Comparison of ENCODE assay signal across 14 mouse cellular contexts in the genomic region with DNA sequence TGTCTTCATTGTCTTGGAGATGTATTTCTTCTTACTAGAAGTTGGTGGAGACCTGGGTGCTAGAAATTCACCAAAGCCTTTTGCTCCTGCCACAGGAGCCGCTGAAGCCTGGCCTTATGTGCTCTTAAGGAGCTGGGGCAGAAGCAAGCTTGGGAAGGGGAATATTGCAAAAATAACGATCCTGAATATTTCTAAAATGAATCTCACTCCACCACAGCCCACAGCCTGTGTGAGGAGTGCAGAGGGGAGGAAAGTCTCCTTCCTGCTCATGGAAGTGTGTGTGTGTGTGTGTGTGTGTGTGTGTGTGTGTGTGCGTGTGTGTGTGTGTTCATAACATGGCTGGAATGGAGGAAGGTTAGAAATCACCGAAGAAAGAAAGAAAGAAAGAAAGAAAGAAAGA. TPM values are rescaled to one million over a fixed set of nuclear protein-coding genes. Genes with fewer than 3 reads are reported as not detected.
DNase-seq lines count a peak whose midpoint lies in the region; ATAC-seq and TF ChIP-seq lines count a peak whose summit lies in the region.
"Had no signal": no experiment of that assay in that cellular context is flagged by ENCODE, and none has a peak within 500 bp of the region (broad histone marks: within the 10 kb centered on the region; RNA-seq: fewer than 3 reads in every experiment).

No protein-coding gene starts in this region.

- H3K4me1 ChIP-seq in forebrain, embryonic 11.5 days (replicated peaks; ENCODE audit: control insufficient read depth, insufficient read depth, low read length) = peaks cover 7% of the 10 kb centered on the region; the same call in 1 of the 2 replicates
- peaks cover 5% of the 10 kb centered on the region for H3K4me1 ChIP-seq in forebrain, embryonic 13.5 days
- peaks cover 8% of the 10 kb centered on the region for H3K4me1 ChIP-seq in kidney, postnatal 0 days (replicated peaks; ENCODE audit: insufficient read depth, low read length)
- peaks cover 13% of the 10 kb centered on the region for H3K4me1 ChIP-seq in heart, embryonic 16.5 days (ENCODE audit: control insufficient read depth, insufficient read depth, low read length)
- H3K4me1 ChIP-seq in stomach, embryonic 15.5 days = 0 out of 2 replicates have a peak, but pooled peaks cover 11% of the 10 kb centered on the region
- H3K4me1 ChIP-seq: liver, embryonic 15.5 days; megakaryocyte, embryonic 14.5 days had no signal

- no peaks in the 10 kb centered on the region for H3K36me3 ChIP-seq in forebrain, embryonic 11.5 days (ENCODE audit: control insufficient read depth, insufficient read depth, low read length)
- H3K36me3 ChIP-seq in forebrain, embryonic 13.5 days (ENCODE audit: poor library complexity, severe bottlenecking) = no peaks in the 10 kb centered on the region
- H3K36me3 ChIP-seq in kidney, postnatal 0 days (ENCODE audit: insufficient read depth, low read length) = no peaks in the 10 kb centered on the region
- H3K36me3 ChIP-seq in heart, embryonic 16.5 days (ENCODE audit: control insufficient read depth, insufficient read depth) = no peaks in the 10 kb centered on the region
- H3K36me3 ChIP-seq in stomach, embryonic 15.5 days = no peaks in the 10 kb centered on the region
- H3K36me3 ChIP-seq: liver, embryonic 15.5 days had no signal

- H3K27ac ChIP-seq in forebrain, embryonic 11.5 days (ENCODE audit: low read depth, low read length) = no peak overlapping the region
- H3K27ac ChIP-seq in forebrain, embryonic 13.5 days = no peak overlapping the region
- 0 out of 2 replicates have a peak overlapping the region, but pooled peaks have one; percentile 14 for H3K27ac ChIP-seq in kidney, postnatal 0 days
- peak overlapping the region; percentile 93 for H3K27ac ChIP-seq in heart, embryonic 16.5 days (ENCODE audit: low read length)
- H3K27ac ChIP-seq in stomach, embryonic 15.5 days = peak overlapping the region; percentile 81; the same call in 1 of the 2 replicates
- H3K27ac ChIP-seq: liver, embryonic 15.5 days had no signal

- TF ChIP-seq CTCF in kidney, postnatal 0 days (IDR thresholded peaks at IDR 0.05; ENCODE audit: low read depth) = no peak

- no peak overlapping the region for H3K4me3 ChIP-seq in forebrain, embryonic 11.5 days (ENCODE audit: low read depth, low read length)
- no peak overlapping the region for H3K4me3 ChIP-seq in forebrain, embryonic 13.5 days
- no peak overlapping the region for H3K4me3 ChIP-seq in kidney, postnatal 0 days (replicated peaks; ENCODE audit: low read depth, low read length)
- H3K4me3 ChIP-seq in heart, embryonic 16.5 days (ENCODE audit: low read length) = peak overlapping the region; percentile 67
- H3K4me3 ChIP-seq in stomach, embryonic 15.5 days (replicated peaks) = no peak overlapping the region
- H3K4me3 ChIP-seq: erythroblast, embryonic 14.5 days; liver, embryonic 15.5 days; megakaryocyte, embryonic 14.5 days had no signal

- H3K9me3 ChIP-seq in forebrain, embryonic 11.5 days (ENCODE audit: control insufficient read depth, low read length) = no peaks in the 10 kb centered on the region
- H3K9me3 ChIP-seq in forebrain, embryonic 13.5 days (replicated peaks) = no peaks in the 10 kb centered on the region
- H3K9me3 ChIP-seq in kidney, postnatal 0 days (replicated peaks; ENCODE audit: low read length) = no peaks in the 10 kb centered on the region
- no peaks in the 10 kb centered on the region for H3K9me3 ChIP-seq in heart, embryonic 16.5 days (replicated peaks; ENCODE audit: control insufficient read depth, low read length)
- H3K9me3 ChIP-seq in stomach, embryonic 15.5 days = no peaks in the 10 kb centered on the region
- H3K9me3 ChIP-seq: liver, embryonic 15.5 days; megakaryocyte, embryonic 14.5 days had no signal

- H3K27me3 ChIP-seq in forebrain, embryonic 11.5 days (ENCODE audit: control insufficient read depth, insufficient read depth, low read length) = no peaks in the 10 kb centered on the region
- no peaks in the 10 kb centered on the region for H3K27me3 ChIP-seq in forebrain, embryonic 13.5 days
- no peaks in the 10 kb centered on the region for H3K27me3 ChIP-seq in kidney, postnatal 0 days (ENCODE audit: insufficient read depth, low read length)
- no peaks in the 10 kb centered on the region for H3K27me3 ChIP-seq in heart, embryonic 16.5 days (ENCODE audit: control insufficient read depth, insufficient read depth, low read length)
- no peaks in the 10 kb centered on the region for H3K27me3 ChIP-seq in stomach, embryonic 15.5 days (replicated peaks)

- 85% methylated on average over 4 of the region's 4 CpGs for WGBS in forebrain, embryonic 11.5 days
- WGBS in forebrain, embryonic 13.5 days = 83% methylated on average over 4 of the region's 4 CpGs
- 63% methylated on average over 4 of the region's 4 CpGs for WGBS in kidney, postnatal 0 days
- WGBS in heart, embryonic 16.5 days = 58% methylated on average over 4 of the region's 4 CpGs
- WGBS in stomach, embryonic 15.5 days = 70% methylated on average over 4 of the region's 4 CpGs

- peak; percentile 22 for DNase-seq in forebrain, embryonic 11.5 days (ENCODE audit: low spot score)
- DNase-seq in kidney, postnatal 0 days (ENCODE audit: low spot score) = no peak
- DNase-seq in kidney, postnatal 10 days = no peak
- DNase-seq in spleen, postnatal 36 days (ENCODE audit: low spot score in 2 of 2) = no peak
- no peak for DNase-seq in kidney, adult 11 months
- DNase-seq: cerebellum, adult 9-10 months; embryo, embryonic 11 days; layer of hippocampus, postnatal 36 days had no signal

- no peak overlapping the region for H3K9ac ChIP-seq in forebrain, embryonic 11.5 days (ENCODE audit: low read length)
- H3K9ac ChIP-seq in forebrain, embryonic 13.5 days = no peak overlapping the region
- no peak overlapping the region for H3K9ac ChIP-seq in kidney, postnatal 0 days (ENCODE audit: low read depth, low read length)
- peak overlapping the region; percentile 59 for H3K9ac ChIP-seq in heart, embryonic 16.5 days (ENCODE audit: low read length)
- no peak overlapping the region for H3K9ac ChIP-seq in stomach, embryonic 15.5 days
- H3K9ac ChIP-seq: liver, embryonic 15.5 days had no signal

- no peak for ATAC-seq in forebrain, embryonic 11.5 days (replicated peaks; ENCODE audit: low FRiP score)
- ATAC-seq in forebrain, embryonic 13.5 days = no peak
- no peak for ATAC-seq in kidney, postnatal 0 days (replicated peaks; ENCODE audit: low FRiP score, low read depth)
- no peak for ATAC-seq in heart, embryonic 16.5 days (replicated peaks; ENCODE audit: extremely low read depth, insufficient read depth, low FRiP score)
- no peak for ATAC-seq in stomach, embryonic 15.5 days (ENCODE audit: insufficient read depth, low FRiP score, low read depth)

- H3K4me2 ChIP-seq in forebrain, embryonic 11.5 days (ENCODE audit: low read depth, low read length, severe bottlenecking) = no peak overlapping the region
- H3K4me2 ChIP-seq in forebrain, embryonic 13.5 days = no peak overlapping the region
- no peak overlapping the region for H3K4me2 ChIP-seq in kidney, postnatal 0 days (ENCODE audit: low read length)
- H3K4me2 ChIP-seq in heart, embryonic 16.5 days (ENCODE audit: low read depth, low read length) = peak overlapping the region; percentile 74
- no peak overlapping the region for H3K4me2 ChIP-seq in stomach, embryonic 15.5 days
- H3K4me2 ChIP-seq: liver, embryonic 15.5 days had no signal

RNA-seq across cellular contexts. Expression of a gene that starts 1.0 kb away (rescaled TPM):
- polyA plus RNA-seq in forebrain, embryonic 11.5 days (2014; fragmentation: Nextera tagmentation; extraction: Ambion mirVana) = 0.08 and 0.25 TPM in 2 replicates
- polyA plus RNA-seq in forebrain, embryonic 13.5 days (2015; fragmentation: Nextera tagmentation; extraction: Ambion mirVana) = 0.12 and 0.18 TPM in 2 replicates
- polyA plus RNA-seq in kidney, postnatal 0 days (2015; fragmentation: Nextera tagmentation; extraction: Ambion mirVana) = 3.4 and 3.5 TPM in 2 replicates
- polyA plus RNA-seq in heart, embryonic 16.5 days (2015; fragmentation: Nextera tagmentation; extraction: Ambion mirVana) = 38.5 and 43.2 TPM in 2 replicates
- 12.7 and 13.1 TPM in 2 replicates for polyA plus RNA-seq in stomach, embryonic 15.5 days (2015; fragmentation: Nextera tagmentation; extraction: Ambion mirVana)
- polyA plus RNA-seq: erythroblast, embryonic 14.5 days had no signal

RNA-seq across cellular contexts. Expression of a gene that starts 25.7 kb away (rescaled TPM):
- polyA plus RNA-seq in forebrain, embryonic 11.5 days (2014; fragmentation: Nextera tagmentation; extraction: Ambion mirVana) = 80.7 and 85.5 TPM in 2 replicates
- polyA plus RNA-seq in forebrain, embryonic 13.5 days (2015; fragmentation: Nextera tagmentation; extraction: Ambion mirVana) = 80.1 and 83.3 TPM in 2 replicates
- 74.9 and 78.2 TPM in 2 replicates for polyA plus RNA-seq in kidney, postnatal 0 days (2015; fragmentation: Nextera tagmentation; extraction: Ambion mirVana)
- 57.1 and 63.8 TPM in 2 replicates for polyA plus RNA-seq in heart, embryonic 16.5 days (2015; fragmentation: Nextera tagmentation; extraction: Ambion mirVana)
- 79.1 and 84.6 TPM in 2 replicates for polyA plus RNA-seq in stomach, embryonic 15.5 days (2015; fragmentation: Nextera tagmentation; extraction: Ambion mirVana)

RNA-seq across cellular contexts. Expression of a gene that starts 39.5 kb away (rescaled TPM):
- 28.8 and 31.1 TPM in 2 replicates for polyA plus RNA-seq in forebrain, embryonic 11.5 days (2014; fragmentation: Nextera tagmentation; extraction: Ambion mirVana)
- polyA plus RNA-seq in forebrain, embryonic 13.5 days (2015; fragmentation: Nextera tagmentation; extraction: Ambion mirVana) = 79.5 and 82.0 TPM in 2 replicates
- 0.64 and 0.74 TPM in 2 replicates for polyA plus RNA-seq in kidney, postnatal 0 days (2015; fragmentation: Nextera tagmentation; extraction: Ambion mirVana)
- polyA plus RNA-seq in heart, embryonic 16.5 days (2015; fragmentation: Nextera tagmentation; extraction: Ambion mirVana) = 0.18 and 0.36 TPM in 2 replicates
- 5.8 and 6.3 TPM in 2 replicates for polyA plus RNA-seq in stomach, embryonic 15.5 days (2015; fragmentation: Nextera tagmentation; extraction: Ambion mirVana)
- polyA plus RNA-seq: erythroblast, embryonic 14.5 days had no signal

Comparison
In these comparisons a context has a peak if more than half of its experiments do, and no peak if none do; other contexts are left out.
1. H3K27ac ChIP-seq: peak in kidney, postnatal 0 days (single experiment), heart, embryonic 16.5 days (single experiment) and stomach, embryonic 15.5 days (single experiment); none in forebrain, embryonic 11.5 days (single experiment) and forebrain, embryonic 13.5 days (single experiment).